Mouse (Mus musculus): Measurements from ENCODE around the gene Hivep3.

- TF ChIP-seq CTCF (IDR thresholded peaks at IDR 0.05; ENCODE audit: borderline replicate concordance, control insufficient read depth, extremely low read depth, insufficient read depth, low read length, poor library complexity): peak; percentile 45; the same call in 1 of the 2 replicates
- no peak for TF ChIP-seq POLR2A (IDR thresholded peaks at IDR 0.05; ENCODE audit: control insufficient read depth, extremely low read depth, insufficient read depth, low read length, poor library complexity)
Measured at GRCm38 (mm10) chr4:120129233-120129885, 395.8 kb downstream of the Hivep3 start.

Measured in thymus, adult 2 months (tissue).